Mouse (Mus musculus) frontal cortex, postnatal 10 days (tissue): ENCODE measurements around the gene 2310011J03Rik.

Source experiments
- DNase-seq, 2 experiments: peaks; one replicate each; pipeline ENCODE4 v3.0.0; 2022; ENCODE audit warnings: low spot score in 2 of 2, mixed read lengths in 1 of 2

2310011J03Rik gene

DNA sequence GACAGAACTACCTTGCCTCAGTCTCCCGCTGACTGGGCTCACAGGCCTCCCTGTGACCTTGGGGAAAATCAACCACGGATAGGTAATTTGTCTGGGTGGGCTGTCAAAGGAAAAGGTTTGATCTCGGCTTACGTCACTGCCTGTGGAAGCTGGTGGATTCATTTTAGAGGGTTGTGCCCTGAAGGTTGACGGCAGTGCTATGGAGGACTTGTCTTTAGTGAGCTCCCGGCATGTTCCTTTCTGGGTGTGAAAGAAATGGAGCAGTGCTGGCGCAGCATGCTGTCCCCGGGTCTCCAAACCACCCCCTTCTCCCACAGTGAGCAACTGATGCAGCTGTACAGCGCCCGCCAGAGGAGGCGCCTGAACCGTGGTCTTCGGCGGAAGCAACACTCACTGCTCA lies 27.0 kb downstream of the 2310011J03Rik start:
- no peak for DNase-seq

- peak; percentile 87 to 93 for DNase-seq
Observed at GRCm38 (mm10) chr10:80292251-80293146, 27.8 kb downstream of the 2310011J03Rik start, which contains the start of gene Rps15. TSS of gene Rps15 (plus strand) at chr10:80292453.

GRCm38 (mm10) chr10:80288657-80289056 lies 31.7 kb downstream of the 2310011J03Rik start:
- DNase-seq = no peak

- DNase-seq = no peak
Observed at GRCm38 (mm10) chr10:80288097-80288496, 32.2 kb downstream of the 2310011J03Rik start.

GRCm38 (mm10) chr10:80285222-80286070 lies 34.9 kb downstream of the 2310011J03Rik start:
- no peak for DNase-seq

GRCm38 (mm10) chr10:80282481-80283441 lies 37.6 kb downstream of the 2310011J03Rik start:
- no peak for DNase-seq

DNA sequence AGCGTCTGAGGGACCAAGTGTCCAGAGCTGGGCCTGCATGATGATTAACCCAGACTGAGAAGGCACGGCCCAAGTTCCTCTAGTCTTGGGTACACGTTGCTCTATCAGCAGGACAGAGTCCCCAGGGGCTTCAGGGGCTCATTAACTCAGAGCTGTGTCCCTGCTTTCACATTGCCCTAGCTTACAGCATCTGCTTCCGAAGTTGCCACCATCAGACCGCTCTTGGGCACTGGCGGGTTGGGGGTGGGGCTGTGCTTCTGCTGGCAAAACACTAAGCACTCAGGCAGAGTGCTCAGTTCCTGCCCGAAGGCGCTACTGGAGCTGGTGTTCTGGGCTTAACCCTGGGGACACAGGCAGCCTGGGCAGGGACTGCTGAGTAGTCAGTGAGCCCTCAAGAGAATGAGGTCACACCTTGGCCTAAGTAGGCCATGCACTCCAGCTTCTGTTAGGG lies 38.4 kb downstream of the 2310011J03Rik start:
- DNase-seq = no peak

DNA sequence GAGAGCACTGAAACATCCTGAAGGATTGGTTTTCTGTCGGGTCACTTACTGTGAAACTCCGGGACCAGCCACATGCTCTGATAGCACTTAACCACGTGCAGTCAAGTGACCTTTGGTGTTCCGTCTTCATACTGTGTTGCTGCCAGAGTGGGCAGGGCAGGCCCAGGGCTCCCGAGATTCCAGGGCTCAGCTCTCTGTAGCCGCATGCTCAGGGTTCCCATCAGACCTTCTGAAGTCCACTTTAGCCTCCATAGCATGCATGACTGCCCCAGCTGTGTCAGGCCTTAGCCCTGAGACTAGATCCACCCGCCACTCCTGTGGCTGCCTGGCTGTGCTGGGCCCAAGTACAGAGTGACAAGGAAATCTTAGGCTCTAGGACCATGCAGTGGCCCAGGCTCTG lies 39.0 kb downstream of the 2310011J03Rik start:
- DNase-seq = no peak

- DNase-seq = no peak
Observed at GRCm38 (mm10) chr10:80279273-80279672, 41.1 kb downstream of the 2310011J03Rik start.

DNA sequence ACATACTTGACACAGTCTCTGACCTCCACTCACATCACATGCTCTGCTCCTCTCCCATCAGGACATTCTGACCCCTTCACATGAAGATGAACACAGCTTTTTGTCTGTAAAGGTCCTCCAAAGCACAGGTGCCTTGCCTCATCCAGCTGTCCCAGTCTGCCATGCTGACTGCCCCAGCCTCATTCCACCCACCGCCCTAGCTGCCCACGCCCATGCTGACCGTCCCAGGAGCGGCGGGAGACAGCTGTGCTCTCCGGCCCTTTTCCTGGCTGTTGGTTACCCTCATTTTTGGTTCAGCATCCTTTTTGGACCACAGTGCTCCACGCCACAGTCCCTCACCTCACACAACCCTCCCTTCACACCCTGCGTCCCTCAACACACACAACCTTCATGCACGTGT lies 41.9 kb downstream of the 2310011J03Rik start:
- no peak for DNase-seq

- no peak for DNase-seq
Observed at GRCm38 (mm10) chr10:80276238-80276637, 44.1 kb downstream of the 2310011J03Rik start.

- DNase-seq = no peak
Observed at GRCm38 (mm10) chr10:80273847-80274246, 46.5 kb downstream of the 2310011J03Rik start.

GRCm38 (mm10) chr10:80271870-80272585 lies 48.3 kb downstream of the 2310011J03Rik start:
- DNase-seq = no peak

GRCm38 (mm10) chr10:80271186-80271843 lies 49.0 kb downstream of the 2310011J03Rik start:
- no peak for DNase-seq

DNA sequence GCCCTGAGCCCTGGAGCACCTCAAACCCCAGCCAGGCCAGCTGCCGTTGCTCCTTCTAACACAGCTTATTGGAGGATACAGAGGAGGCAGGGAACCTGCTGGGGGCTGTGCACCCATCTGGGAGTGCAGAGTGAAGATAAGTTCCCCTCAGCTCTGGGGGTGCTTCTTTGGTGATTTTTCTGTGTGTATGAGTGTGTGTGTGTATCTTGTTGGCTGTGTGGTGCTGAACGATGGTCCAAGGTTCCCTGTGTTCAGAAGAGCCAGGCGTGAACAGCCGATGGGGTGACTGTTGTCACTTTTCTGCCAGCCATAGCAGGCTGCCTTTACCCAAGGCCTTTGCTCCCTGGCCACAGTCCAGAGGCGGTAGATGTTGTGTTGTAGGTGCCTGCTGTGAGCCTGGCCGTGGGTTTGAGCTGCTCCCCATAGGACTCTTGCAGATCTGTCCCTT lies 49.6 kb downstream of the 2310011J03Rik start:
- no peak for DNase-seq

GRCm38 (mm10) chr10:80270099-80270498 lies 50.2 kb downstream of the 2310011J03Rik start:
- no peak for DNase-seq
